Mouse (Mus musculus): ENCODE data around the gene Adcy7.

- TF ChIP-seq CTCF (IDR thresholded peaks at IDR 0.05; ENCODE audit: borderline replicate concordance, insufficient read depth, low read depth, low read length) = no peak
- no peak for TF ChIP-seq POLR2A (IDR thresholded peaks at IDR 0.05; ENCODE audit: borderline replicate concordance, insufficient read depth, low read length)
These were observed 69.8 kb downstream of the Adcy7 start for GRCm38 (mm10) chr8:88342026-88342425.

Data from cerebellum, adult 2 months (tissue).